Mouse (Mus musculus): ENCODE results near the gene Coq4. TPM values are rescaled to one million over a fixed set of nuclear protein-coding genes. Genes with fewer than 3 reads are reported as not detected.

Gene Coq4
- polyA plus RNA-seq, 1 experiment from 2014 or later = 13.1 TPM

DNA sequence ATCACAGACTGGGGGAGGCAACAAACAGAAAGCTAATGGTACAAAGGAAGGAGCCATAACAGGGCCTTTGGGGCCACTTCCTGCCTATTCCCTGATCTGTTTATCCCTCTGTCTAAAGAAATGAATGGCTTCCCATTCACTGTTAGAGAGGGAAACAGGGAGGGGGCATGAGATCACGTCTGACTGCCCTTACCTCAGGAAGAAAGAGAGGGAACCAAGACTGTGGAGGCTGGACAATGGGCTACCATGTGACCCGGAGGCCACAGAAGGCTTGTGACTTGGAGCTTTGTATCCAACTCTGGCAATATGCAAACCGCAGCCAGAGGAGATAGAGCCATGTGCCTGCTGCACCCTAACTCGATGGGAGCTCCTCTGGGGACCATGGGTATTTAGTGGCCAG lies 3.0 kb upstream of the Coq4 start:
- Histone ChIP-seq H3K27me3 (replicated peaks; ENCODE audit: insufficient read depth, low read length) (no peaks in the 10 kb centered on the region), H3K27ac (ENCODE audit: low read length) (no peak overlapping the region), H3K9ac (replicated peaks; ENCODE audit: low read depth) (no peak overlapping the region), H3K4me2 (replicated peaks; ENCODE audit: low read depth, low read length) (no peak overlapping the region), H3K4me3 (ENCODE audit: low read depth, low read length) (no peak overlapping the region), H3K9me3 (ENCODE audit: low read length) (no peaks in the 10 kb centered on the region), H3K4me1 (ENCODE audit: insufficient read depth, low read depth, low read length) (peaks cover 6% of the 10 kb centered on the region; the same call in 1 of the 2 replicates), H3K36me3 (ENCODE audit: insufficient read depth, low read length) (peaks cover 24% of the 10 kb centered on the region)
- DNase-seq (ENCODE audit: low spot score) = peak; percentile 16
- ATAC-seq = peak; percentile 46
- WGBS = 73% methylated on average over 4 of the region's 4 CpGs
- no peak for TF ChIP-seq CTCF (IDR thresholded peaks at IDR 0.05)
- TF ChIP-seq EP300 (IDR thresholded peaks at IDR 0.05) = peak; percentile 41; the same call in 1 of the 2 replicates

DNA sequence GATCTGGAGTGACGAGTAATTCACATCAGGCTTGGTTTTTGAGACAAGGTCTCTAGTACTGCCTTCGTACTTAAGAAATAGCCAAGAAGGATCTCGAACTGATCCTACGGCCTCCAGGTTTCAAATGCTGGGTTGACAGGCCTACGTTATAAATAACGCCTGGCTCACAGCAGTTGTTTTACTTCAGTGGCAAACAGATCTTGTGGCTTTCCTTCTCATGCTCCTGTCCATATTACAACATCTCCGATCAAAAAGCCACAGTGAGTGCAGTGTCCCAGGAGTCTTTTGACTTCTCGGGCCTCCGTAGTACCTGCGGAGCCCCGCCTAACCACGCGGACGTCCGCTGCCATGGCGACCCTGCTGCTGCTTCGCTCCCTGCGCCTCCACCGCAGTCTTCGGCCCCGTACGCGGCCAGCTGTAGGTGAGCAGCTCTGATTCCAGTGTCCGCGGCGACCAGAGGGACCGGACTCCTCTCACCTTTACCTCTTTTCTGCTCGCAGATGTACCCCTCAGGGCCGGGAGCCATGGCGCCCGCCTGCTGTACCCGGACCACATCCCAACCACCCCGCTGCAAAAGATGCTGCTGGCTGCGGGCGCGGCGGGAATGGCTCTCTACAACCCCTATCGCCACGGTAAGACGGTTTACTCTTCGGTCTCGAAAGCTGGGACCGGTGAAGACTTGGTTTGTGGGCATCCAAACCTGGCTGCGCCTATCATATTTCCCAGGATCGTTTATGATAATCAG lies 816 bp downstream of the Coq4 start, which contains the start of gene Trub2:
Gene Trub2 (minus strand): TSS at position 566 of the 745 bp plus-strand sequence.
- Histone ChIP-seq H3K4me1 (ENCODE audit: insufficient read depth, low read depth, low read length) (peaks cover 6% of the 10 kb centered on the region; the same call in 1 of the 2 replicates), H3K9ac (replicated peaks; ENCODE audit: low read depth) (peak within 1 kb of the TSS; percentile 70), H3K27ac (ENCODE audit: low read length) (peak within 1 kb of the TSS; percentile 82), H3K36me3 (ENCODE audit: insufficient read depth, low read length) (no peaks in the 10 kb centered on the region; the same call in 1 of the 2 replicates), H3K9me3 (ENCODE audit: low read length) (no peaks in the 10 kb centered on the region), H3K4me3 (ENCODE audit: low read depth, low read length) (peak within 1 kb of the TSS; percentile 65), H3K4me2 (replicated peaks; ENCODE audit: low read depth, low read length) (peak within 1 kb of the TSS; percentile 92), H3K27me3 (replicated peaks; ENCODE audit: insufficient read depth, low read length) (no peaks in the 10 kb centered on the region)
- peak; percentile 89 for DNase-seq (ENCODE audit: low spot score)
- peak; percentile 94 for ATAC-seq
- TF ChIP-seq EP300 (IDR thresholded peaks at IDR 0.05) (no peak; the same call in 1 of the 2 replicates), CTCF (IDR thresholded peaks at IDR 0.05) (no peak)
- under 1% methylated on average over 45 of the region's 45 CpGs for WGBS

DNA sequence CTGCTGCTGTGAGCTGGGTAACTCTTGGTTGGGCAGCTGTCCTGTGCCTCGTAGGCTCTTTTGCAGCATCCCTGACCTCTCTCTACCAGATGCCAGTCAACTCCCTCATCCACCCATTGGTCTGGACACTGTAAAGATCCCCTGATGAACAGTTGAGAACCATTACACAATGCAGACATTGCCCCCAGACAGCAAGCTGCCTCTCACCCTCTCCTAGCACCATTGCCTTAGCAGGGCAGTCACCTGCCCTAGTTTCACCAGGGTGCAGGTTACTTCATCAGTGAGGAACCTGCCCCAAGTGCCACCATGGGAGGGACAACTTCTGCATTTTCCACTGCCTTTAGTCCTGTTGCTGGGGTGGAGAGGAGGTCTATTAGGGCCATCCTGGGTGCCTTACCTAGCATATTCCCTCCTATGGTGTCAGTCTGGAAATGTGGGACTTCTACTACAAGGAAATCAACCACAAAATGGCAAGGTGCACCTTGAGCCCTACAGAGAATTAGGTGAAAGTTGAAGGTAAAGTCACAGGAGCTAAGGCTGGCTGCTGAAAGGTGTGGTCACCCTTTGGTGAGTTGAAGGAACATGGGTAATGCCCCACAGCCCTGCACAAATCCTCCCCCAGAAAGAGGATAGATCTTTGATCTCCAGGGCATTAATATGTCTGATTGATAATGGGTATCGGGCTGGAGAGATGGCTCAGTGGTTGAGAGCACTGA lies 5.6 kb downstream of the Coq4 start:
- Histone ChIP-seq H3K4me3 (ENCODE audit: low read depth, low read length) (no peak overlapping the region), H3K9ac (replicated peaks; ENCODE audit: low read depth) (no peak overlapping the region), H3K9me3 (ENCODE audit: low read length) (no peaks in the 10 kb centered on the region), H3K27me3 (replicated peaks; ENCODE audit: insufficient read depth, low read length) (no peaks in the 10 kb centered on the region), H3K4me2 (replicated peaks; ENCODE audit: low read depth, low read length) (no peak overlapping the region), H3K4me1 (ENCODE audit: insufficient read depth, low read depth, low read length) (peaks cover 3% of the 10 kb centered on the region; the same call in 1 of the 2 replicates), H3K27ac (ENCODE audit: low read length) (no peak overlapping the region), H3K36me3 (ENCODE audit: insufficient read depth, low read length) (no peaks in the 10 kb centered on the region)
- ATAC-seq (no peak), DNase-seq (ENCODE audit: low spot score) (no peak)
- no peak for TF ChIP-seq EP300 (IDR thresholded peaks at IDR 0.05)
- no peak for TF ChIP-seq CTCF (IDR thresholded peaks at IDR 0.05)
- WGBS = 91% methylated on average over 2 of the region's 2 CpGs

DNA sequence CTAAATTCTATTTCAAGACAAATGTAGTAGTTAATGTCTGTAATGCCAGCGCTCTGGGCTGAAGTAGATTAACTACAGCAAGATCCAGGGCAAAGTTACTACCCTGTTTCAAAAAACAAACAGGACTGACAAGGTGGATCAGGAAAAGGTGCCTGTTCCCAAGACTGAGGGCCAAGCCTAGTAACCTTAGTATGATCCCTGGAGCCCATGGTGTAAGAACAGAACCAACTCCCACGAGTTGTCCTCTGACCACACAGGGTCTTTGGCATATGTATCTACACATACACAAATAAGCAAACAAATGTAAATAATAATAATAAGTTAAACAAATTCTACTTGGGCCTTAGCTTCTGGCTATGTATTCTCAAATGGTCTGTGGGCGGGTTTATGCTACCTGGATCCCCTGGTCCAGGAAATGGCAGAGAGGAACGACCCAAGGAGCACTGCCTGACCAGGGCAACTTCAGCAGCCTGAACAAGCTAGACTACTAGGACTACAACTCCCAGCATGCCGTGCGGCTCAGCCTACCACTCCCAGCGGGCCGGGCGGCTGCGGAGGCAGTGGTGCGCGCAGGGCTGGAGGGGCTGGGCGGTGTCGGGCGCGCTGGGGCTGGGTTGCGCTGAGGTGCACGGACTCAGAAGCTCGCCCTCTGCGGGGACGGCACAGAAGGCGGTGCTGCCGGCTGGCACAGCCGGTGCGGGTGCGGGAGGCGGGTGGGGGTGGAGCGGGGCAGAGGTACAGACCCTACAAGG lies 15.0 kb downstream of the Coq4 start, which contains the start of gene Slc27a4:
Gene Slc27a4 (plus strand): TSS at position 560 of the 752 bp plus-strand sequence.
- ATAC-seq (peak; percentile 100), DNase-seq (ENCODE audit: low spot score) (peak; percentile 97)
- TF ChIP-seq CTCF (IDR thresholded peaks at IDR 0.05) (no peak; the same call in 1 of the 2 replicates), EP300 (IDR thresholded peaks at IDR 0.05) (no peak)
- peak within 1 kb of the TSS; percentile 77 for H3K4me3 ChIP-seq (ENCODE audit: low read depth, low read length)
- peak within 1 kb of the TSS; percentile 63 for H3K27ac ChIP-seq (ENCODE audit: low read length)
- H3K9ac ChIP-seq (replicated peaks; ENCODE audit: low read depth) = peak within 1 kb of the TSS; percentile 82
- H3K27me3 ChIP-seq (replicated peaks; ENCODE audit: insufficient read depth, low read length) = no peaks in the 10 kb centered on the region
- 6% methylated on average over 24 of the region's 28 CpGs for WGBS
- H3K9me3 ChIP-seq (ENCODE audit: low read length) = no peaks in the 10 kb centered on the region
- peaks cover 14% of the 10 kb centered on the region; the same call in 1 of the 2 replicates for H3K36me3 ChIP-seq (ENCODE audit: insufficient read depth, low read length)
- peaks cover 11% of the 10 kb centered on the region for H3K4me1 ChIP-seq (ENCODE audit: insufficient read depth, low read depth, low read length)
- H3K4me2 ChIP-seq (replicated peaks; ENCODE audit: low read depth, low read length) = peak within 1 kb of the TSS; percentile 87

DNA sequence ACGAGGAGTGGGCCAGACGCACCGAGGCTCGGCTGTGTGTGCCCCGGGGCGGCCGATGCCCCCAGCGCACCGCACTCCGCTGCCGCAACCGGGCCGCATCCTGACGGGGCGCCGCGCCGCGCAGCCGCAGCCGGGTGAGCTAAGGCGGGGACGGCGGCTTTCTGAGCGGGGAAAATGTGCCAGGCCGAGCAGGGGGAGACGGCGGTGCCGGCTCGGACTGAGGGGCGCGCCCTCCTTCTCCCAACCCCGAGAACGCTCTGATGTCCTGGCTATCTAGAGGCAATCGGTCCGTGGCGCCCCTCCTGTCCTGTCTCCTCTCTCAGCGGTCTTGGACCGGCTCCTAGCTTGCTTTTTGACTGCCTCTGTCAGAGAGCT lies 15.5 kb downstream of the Coq4 start:
- no peaks in the 10 kb centered on the region for H3K9me3 ChIP-seq (ENCODE audit: low read length)
- TF ChIP-seq EP300 (IDR thresholded peaks at IDR 0.05) (no peak), CTCF (IDR thresholded peaks at IDR 0.05) (no peak)
- H3K4me2 ChIP-seq (replicated peaks; ENCODE audit: low read depth, low read length) = peak overlapping the region; percentile 87
- ATAC-seq (peak; percentile 71), DNase-seq (ENCODE audit: low spot score) (peak; percentile 40)
- peaks cover 14% of the 10 kb centered on the region; the same call in 1 of the 2 replicates for H3K36me3 ChIP-seq (ENCODE audit: insufficient read depth, low read length)
- H3K4me3 ChIP-seq (ENCODE audit: low read depth, low read length) = peak overlapping the region; percentile 77
- peak overlapping the region; percentile 82 for H3K9ac ChIP-seq (replicated peaks; ENCODE audit: low read depth)
- 0% methylated on average over 17 of the region's 39 CpGs for WGBS
- H3K27ac ChIP-seq (ENCODE audit: low read length) = peak overlapping the region; percentile 63
- no peaks in the 10 kb centered on the region for H3K27me3 ChIP-seq (replicated peaks; ENCODE audit: insufficient read depth, low read length)
- peaks cover 11% of the 10 kb centered on the region for H3K4me1 ChIP-seq (ENCODE audit: insufficient read depth, low read depth, low read length)

All from lung, postnatal 0 days (tissue).